Mouse (Mus musculus) embryonic facial prominence, embryonic 12.5 days (tissue): ENCODE results near the gene Gm10188. TPM values are rescaled to one million over a fixed set of nuclear protein-coding genes. Genes with fewer than 3 reads are reported as not detected.
A peak's percentile ranks its signal among the peaks of the same experiment; 100 is the strongest.

Experiments used
- ATAC-seq: fragments of 200-750 bp; cut with Nextera tagmentation; 2 replicates; pipeline ENCODE4 v1.8.0; 2017; ENCODE audit not compliant: insufficient number of reproducible peaks, insufficient read depth, low FRiP score, low TSS enrichment
- H3K27ac ChIP-seq: fragments of 300-500 bp; sonication (generic); 2 replicates; pipeline ENCODE4 v1.5.1; 2016; ENCODE audit warnings: mild to moderate bottlenecking
- H3K27me3 ChIP-seq: fragments of 300-500 bp; sonication (generic); 2 replicates; pipeline ENCODE4 v1.6.1; 2016; ENCODE audit warnings: mild to moderate bottlenecking, moderate library complexity
- H3K36me3 ChIP-seq: fragments of 300-500 bp; sonication (generic); 2 replicates; pipeline ENCODE4 v1.6.1; 2016; ENCODE audit warnings: mild to moderate bottlenecking
- H3K4me1 ChIP-seq: fragments of 300-500 bp; sonication (generic); 2 replicates; pipeline ENCODE4 v1.6.1; 2016
- H3K4me2 ChIP-seq: fragments of 300-500 bp; sonication (generic); replicated peaks from 2 replicates; pipeline ENCODE4 v1.6.1; 2016; ENCODE audit warnings: mild to moderate bottlenecking, moderate library complexity
- H3K4me3 ChIP-seq: fragments of 300-500 bp; sonication (generic); 2 replicates; pipeline ENCODE4 v1.5.1; 2016; ENCODE audit warnings: mild to moderate bottlenecking
- H3K9ac ChIP-seq: fragments of 300-500 bp; sonication (generic); 2 replicates; pipeline ENCODE4 v1.6.1; 2016; ENCODE audit warnings: mild to moderate bottlenecking, moderate library complexity
- H3K9me3 ChIP-seq: fragments of 300-500 bp; sonication (generic); 2 replicates; pipeline ENCODE4 v1.6.1; 2016; ENCODE audit warnings: mild to moderate bottlenecking, moderate library complexity
- WGBS: fragments of 180-500 bp; shearing (Covaris S2); methylation state at CpG from one replicate; pipeline ENCODE4 v1.1.7; 2016; 5-methylcytosine and 5-hydroxymethylcytosine counted together
- microRNA counts: library from miRNA; unstranded; fragments of <30 nt; microRNA quantifications from one replicate; lab custom pipeline; 2017
- microRNA-seq: library from miRNA; unstranded; fragments of <30 nt; microRNA quantifications from one replicate; pipeline ENCODE4, GENCODE M21; 2017
- polyA plus RNA-seq: library from polyadenylated mRNA; unstranded; fragments of >200 nt; fragmentation: Nextera tagmentation; extraction: Ambion mirVana; gene quantifications from 2 replicates; pipeline ENCODE4 v1.2.1, GENCODE M21; 2016

Gm10188 gene
- polyA plus RNA-seq, 1 experiment from 2014 or later = not detected

DNA sequence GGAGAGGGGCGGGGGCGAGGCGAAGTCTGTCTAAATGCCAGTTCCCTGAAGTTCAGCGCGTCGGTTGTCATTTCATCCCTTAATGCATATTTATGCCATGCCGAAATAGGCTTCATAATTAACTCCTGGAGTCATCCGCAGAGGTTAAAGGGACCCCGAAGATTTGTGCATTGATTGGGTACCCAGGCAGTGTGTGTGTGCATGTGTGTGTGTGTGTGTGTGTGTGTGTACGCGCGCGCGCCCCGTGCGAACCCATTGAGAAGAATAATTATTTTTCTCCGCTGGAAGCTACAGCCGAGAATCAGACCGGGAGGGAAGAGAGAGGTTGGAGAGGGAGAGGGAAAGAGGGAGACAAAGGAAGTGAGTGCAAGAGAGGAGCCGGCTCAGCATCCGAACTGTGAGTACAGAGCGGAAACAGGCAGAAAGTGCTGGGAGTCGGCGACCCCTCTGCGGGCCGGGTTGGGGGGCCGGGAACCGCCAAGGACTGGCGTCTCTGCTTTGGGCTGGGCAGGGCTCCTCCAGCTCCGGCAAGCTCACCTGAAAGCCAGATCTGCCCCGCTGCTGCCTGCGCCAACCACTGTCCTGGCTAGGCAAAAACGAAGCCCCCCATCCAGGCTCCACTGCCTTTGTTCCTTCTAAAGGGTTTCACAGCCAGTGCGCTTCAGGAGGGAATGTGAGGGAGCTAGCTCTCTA lies 38.3 kb downstream of the Gm10188 start, which contains the start of the genes Lemd1 and AC124108.1:
Lemd1 (plus strand) TSS at position 339 of the 693 bp plus-strand sequence.
AC124108.1 (plus strand) TSS at position 365 of the 693 bp plus-strand sequence.
- under 1% methylated on average over 34 of the region's 34 CpGs for WGBS
- ATAC-seq = no peak
- H3K4me2 ChIP-seq = peak within 1 kb of the TSS; percentile 92
- no peaks in the 10 kb centered on the region for H3K9me3 ChIP-seq
- peak within 1 kb of the TSS; percentile 67 for H3K27ac ChIP-seq
- no peaks in the 10 kb centered on the region for H3K36me3 ChIP-seq
- H3K4me1 ChIP-seq = peaks cover 33% of the 10 kb centered on the region
- peaks cover 79% of the 10 kb centered on the region for H3K27me3 ChIP-seq
- H3K9ac ChIP-seq = peak within 1 kb of the TSS; percentile 63
- peak within 1 kb of the TSS; percentile 58 for H3K4me3 ChIP-seq

- Histone ChIP-seq H3K36me3 (no peaks in the 10 kb centered on the region), H3K4me1 (peaks cover 29% of the 10 kb centered on the region), H3K9me3 (no peaks in the 10 kb centered on the region), H3K27me3 (peaks cover 76% of the 10 kb centered on the region), H3K9ac (peak overlapping the region; percentile 63), H3K4me3 (peak overlapping the region; percentile 58), H3K4me2 (peak overlapping the region; percentile 92), H3K27ac (peak overlapping the region; percentile 67)
- no peak for ATAC-seq
- under 1% methylated on average over 61 of the region's 62 CpGs for WGBS
These were observed 38.9 kb downstream of the Gm10188 start for GRCm38 (mm10) chr1:132190621-132191092.

DNA sequence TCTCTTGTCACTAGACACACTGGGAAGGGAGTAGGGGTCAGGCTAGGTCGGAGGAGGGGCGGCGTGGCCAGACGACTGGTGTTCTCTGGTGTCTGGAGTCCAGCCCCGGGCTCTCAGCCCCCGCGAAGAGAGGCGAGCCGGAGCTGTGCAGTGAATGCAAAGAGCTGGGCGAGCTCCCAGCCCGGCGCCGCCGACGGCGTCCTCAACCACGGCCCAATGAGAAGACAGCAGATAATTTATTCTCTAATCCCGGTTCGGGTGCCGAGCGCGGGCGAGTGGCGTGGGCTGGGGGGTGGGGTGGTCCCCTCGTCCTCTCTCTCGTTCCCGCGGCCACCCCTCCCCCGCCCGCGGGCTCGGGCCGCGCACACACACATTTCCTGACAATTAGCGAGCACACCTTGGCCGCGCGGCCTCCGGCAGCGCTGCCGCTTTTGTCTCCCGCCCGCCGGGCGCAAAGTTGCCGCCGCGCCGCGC lies 39.5 kb downstream of the Gm10188 start:
- Histone ChIP-seq H3K27me3 (peaks cover 71% of the 10 kb centered on the region), H3K9me3 (no peaks in the 10 kb centered on the region)
- under 1% methylated on average over 50 of the region's 50 CpGs for WGBS

GRCm38 (mm10) chr1:132189231-132189630 lies 40.3 kb downstream of the Gm10188 start:
- no peak overlapping the region for H3K9ac ChIP-seq
- 37% methylated on average over 4 of the region's 4 CpGs for WGBS
- no peaks in the 10 kb centered on the region for H3K36me3 ChIP-seq
- peaks cover 22% of the 10 kb centered on the region for H3K4me1 ChIP-seq
- no peak overlapping the region for H3K4me2 ChIP-seq
- ATAC-seq = no peak
- H3K27me3 ChIP-seq = peaks cover 65% of the 10 kb centered on the region
- H3K4me3 ChIP-seq = no peak overlapping the region
- H3K27ac ChIP-seq = no peak overlapping the region
- H3K9me3 ChIP-seq = no peaks in the 10 kb centered on the region

More for the DNA sequence above, 39.5 kb downstream of the Gm10188 start:
- Histone ChIP-seq H3K4me1 (peaks cover 23% of the 10 kb centered on the region), H3K9ac (peak overlapping the region; percentile 63), H3K27ac (peak overlapping the region; percentile 67), H3K4me3 (peak overlapping the region; percentile 58), H3K36me3 (no peaks in the 10 kb centered on the region), H3K4me2 (peak overlapping the region; percentile 92)
- ATAC-seq = peak; percentile 39; the same call in 1 of the 2 replicates

DNA sequence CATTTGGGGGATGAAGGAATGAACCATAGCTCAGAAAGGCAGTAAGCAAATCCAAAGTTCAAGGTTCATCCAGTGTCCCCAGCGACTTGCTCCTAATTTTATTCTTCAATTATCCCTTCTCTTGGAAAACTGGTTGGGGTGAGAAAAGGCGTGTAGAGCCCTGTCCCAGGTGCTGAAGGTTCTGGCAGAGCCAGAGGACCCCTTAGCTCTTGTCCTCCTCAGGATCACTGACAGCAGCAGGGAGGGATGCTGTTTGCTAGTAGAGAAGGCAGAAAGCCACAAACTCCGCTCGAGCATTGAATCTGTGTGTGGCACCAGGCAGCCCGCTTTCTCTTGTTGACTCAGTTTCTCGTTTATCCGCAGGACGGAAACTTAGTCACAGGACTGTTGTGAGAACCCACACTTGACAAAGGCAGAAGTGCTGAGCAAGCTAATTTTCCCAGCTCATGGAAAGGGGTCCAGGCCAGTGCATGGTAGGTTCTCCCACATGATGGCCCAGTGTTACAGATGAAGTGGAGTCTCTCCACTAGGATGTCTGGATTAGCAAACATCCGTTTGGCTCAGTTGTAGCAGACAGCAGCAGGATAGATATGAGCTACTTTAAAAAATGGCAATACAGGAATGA lies 41.0 kb downstream of the Gm10188 start:
- ATAC-seq = no peak
- H3K4me1 ChIP-seq = peaks cover 22% of the 10 kb centered on the region
- peaks cover 59% of the 10 kb centered on the region for H3K27me3 ChIP-seq

DNA sequence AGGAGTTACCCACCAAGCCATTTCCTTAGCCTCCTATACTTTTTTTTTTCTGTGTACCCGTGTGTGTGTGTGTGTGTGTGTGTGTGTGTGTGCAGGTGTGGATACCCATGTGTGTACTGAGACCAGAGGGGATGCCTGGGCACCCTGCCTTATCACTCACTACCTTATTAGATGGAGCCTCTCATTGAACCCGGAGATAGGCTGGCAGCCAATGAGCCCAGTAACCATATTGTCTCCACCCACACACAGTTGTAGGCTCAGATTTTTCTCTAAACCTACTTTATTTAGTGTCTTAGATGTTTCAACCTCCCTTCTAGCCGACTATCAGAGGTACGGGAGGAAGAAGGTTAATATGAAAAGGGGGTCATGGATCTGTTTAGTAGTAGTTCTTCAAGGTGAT lies 43.3 kb downstream of the Gm10188 start:
- Histone ChIP-seq H3K9ac (no peak overlapping the region), H3K36me3 (no peaks in the 10 kb centered on the region), H3K4me2 (no peak overlapping the region), H3K27ac (no peak overlapping the region), H3K27me3 (peaks cover 41% of the 10 kb centered on the region), H3K4me1 (peaks cover 9% of the 10 kb centered on the region), H3K4me3 (no peak overlapping the region), H3K9me3 (no peaks in the 10 kb centered on the region)
- 84% methylated on average over 4 of the region's 4 CpGs for WGBS
- ATAC-seq = no peak

More for the DNA sequence above, 41.0 kb downstream of the Gm10188 start:
- H3K9me3 ChIP-seq = no peaks in the 10 kb centered on the region
- H3K4me2 ChIP-seq = no peak overlapping the region
- H3K4me3 ChIP-seq = no peak overlapping the region
- H3K36me3 ChIP-seq = no peaks in the 10 kb centered on the region
- no peak overlapping the region for H3K27ac ChIP-seq
- H3K9ac ChIP-seq = no peak overlapping the region
- WGBS = 32% methylated on average over 9 of the region's 9 CpGs

MicroRNAs encoded within 50 kb of the gene (microRNA counts, 519-probe panel; counts per million panel counts)
- 3,516 counts per million, percentile 74 among the panel's probes with 10 or more counts for microRNA mmu-miR-135b (lab: Ali Mortazavi, UCI)

Small RNA genes within 50 kb of the gene (microRNA-seq; reads per million reads assigned to microRNA genes)
- gene Mir135b = 854 reads per million, percentile 75 among the genes with 10 or more reads in this experiment

Other genes starting within 250 kb of the Gm10188 start
- 18.1 and 18.7 TPM in 2 replicates for gene Elk4, start 222.2 kb downstream of the Gm10188 start, polyA plus RNA-seq
- gene Mfsd4a, start 161.7 kb downstream of the Gm10188 start, polyA plus RNA-seq = 13.0 and 14.9 TPM in 2 replicates
- gene Cdk18, start 90.1 kb downstream of the Gm10188 start, polyA plus RNA-seq = 2.9 and 3.3 TPM in 2 replicates
- 1.5 and 2.0 TPM in 2 replicates for gene Lemd1, start 38.3 kb downstream of the Gm10188 start, polyA plus RNA-seq
- 0.43 and 0.75 TPM in 2 replicates for gene AC124108.1, start 38.3 kb downstream of the Gm10188 start, polyA plus RNA-seq
- 0.47 and 0.87 TPM in 2 replicates for gene Klhdc8a, start 68.9 kb upstream of the Gm10188 start, polyA plus RNA-seq
- 6.3 TPM in 2 replicates for gene Nuak2, start 86.4 kb upstream of the Gm10188 start, polyA plus RNA-seq
- 22.0 and 22.1 TPM in 2 replicates for gene Tmcc2, start 161.5 kb upstream of the Gm10188 start, polyA plus RNA-seq
- gene Dstyk, start 187.8 kb upstream of the Gm10188 start, polyA plus RNA-seq = 16.1 and 17.2 TPM in 2 replicates
- gene Rbbp5, start 247.6 kb upstream of the Gm10188 start, polyA plus RNA-seq = 56.6 and 62.2 TPM in 2 replicates